Mouse (Mus musculus) C2C12 (cell line): ENCODE data around the gene Cacna1b. TPM values are rescaled to one million over a fixed set of nuclear protein-coding genes. Genes with fewer than 3 reads are reported as not detected.

Source experiments
- H3K27me3 ChIP-seq: one replicate; pipeline ENCODE4 v1.6.1; 2011; ENCODE audit not compliant: control insufficient read depth, insufficient read depth, insufficient read length
- H3K36me3 ChIP-seq: one replicate; pipeline ENCODE4 v1.6.1; 2011; ENCODE audit not compliant: control insufficient read depth, insufficient read depth
- H3K4me3 ChIP-seq: one replicate; pipeline ENCODE4 v1.5.1; 2011; ENCODE audit warnings: mild to moderate bottlenecking, control low read depth; ENCODE audit not compliant: poor library complexity, insufficient read depth, severe bottlenecking
- H3K79me2 ChIP-seq: one replicate; pipeline ENCODE4 v1.6.1; 2011; ENCODE audit not compliant: control insufficient read depth, insufficient read depth
- H3K79me3 ChIP-seq: one replicate; pipeline ENCODE4 v1.6.1; 2011; ENCODE audit warnings: low read depth, control low read depth
- H3ac ChIP-seq: one replicate; pipeline ENCODE3; 2011; ENCODE audit warnings: low read depth; ENCODE audit not compliant: control insufficient read depth, insufficient read length
- CEBPB ChIP-seq: IDR thresholded peaks from one replicate; pipeline ENCODE4 v1.6.1; 2011; ENCODE audit warnings: low read depth, mild to moderate bottlenecking, control low read depth, moderate library complexity
- CTCF ChIP-seq: IDR thresholded peaks from one replicate; pipeline ENCODE4 v1.5.1; 2011; ENCODE audit not compliant: control insufficient read depth, insufficient read depth, insufficient read length
- FOSL1 ChIP-seq: IDR thresholded peaks from one replicate; pipeline ENCODE4 v1.8.0; 2011; ENCODE audit warnings: mild to moderate bottlenecking, low read length; ENCODE audit not compliant: poor library complexity, insufficient read depth, severe bottlenecking
- MAX ChIP-seq: IDR thresholded peaks from one replicate; pipeline ENCODE4 v1.6.1; 2011; ENCODE audit warnings: mild to moderate bottlenecking, control low read depth
- MYOD1 ChIP-seq: IDR thresholded peaks from one replicate; pipeline ENCODE4 v1.6.1; 2011; ENCODE audit warnings: low read depth; ENCODE audit not compliant: control insufficient read depth, insufficient read length
- MYOG ChIP-seq: IDR thresholded peaks from one replicate; pipeline ENCODE4 v1.6.1; 2011; ENCODE audit not compliant: control insufficient read depth, insufficient read length; ENCODE audit errors: extremely low read depth
- USF1 ChIP-seq: IDR thresholded peaks from one replicate; pipeline ENCODE4 v1.6.1; 2011; ENCODE audit warnings: low read depth, mild to moderate bottlenecking, control low read depth, moderate library complexity
- long read RNA-seq, 2 experiments: library from polyadenylated mRNA; unstranded; transcript quantifications; one replicate each; pipeline ENCODE4 v2.0.0; 2019 to 2020
- polyA plus RNA-seq: library from polyadenylated mRNA; unstranded; fragments of >200 nt; fragmentation: generic; extraction: Trizol; gene quantifications from one replicate; pipeline ENCODE4 v1.2.1, GENCODE M21; 2012; ENCODE audit warnings: missing spikeins

Cacna1b gene
- under 0.01 TPM for polyA plus RNA-seq
- long read RNA-seq, experiment 1: 0 reads
- long read RNA-seq, experiment 2: 0 reads

DNA sequence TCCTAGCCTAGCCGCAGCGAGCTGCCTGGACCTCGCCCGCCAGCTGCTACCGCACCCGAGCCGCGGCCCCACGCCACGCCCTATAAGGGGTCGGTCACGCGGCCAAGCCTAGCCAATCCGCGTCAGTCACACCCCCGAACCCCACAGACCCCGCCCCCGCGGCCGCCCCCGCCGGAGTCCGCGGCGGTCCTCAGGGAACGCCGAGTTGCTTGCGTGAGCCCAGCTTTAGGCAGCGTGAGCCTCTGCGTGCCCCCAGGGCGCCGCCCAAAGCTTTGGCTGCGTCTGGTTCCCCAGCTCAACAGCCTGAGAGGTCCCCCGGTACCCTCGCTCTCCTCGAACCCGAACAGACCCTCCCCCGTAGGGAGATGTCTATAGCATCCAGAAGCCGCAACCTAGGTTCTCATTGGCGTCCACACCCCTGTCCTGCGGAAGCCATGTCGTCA is at the start of gene Cacna1b:
TSS of gene Cacna1b (minus strand) at position 38 of the 443 bp plus-strand sequence.
- TF ChIP-seq FOSL1 (no peak), MAX (no peak), MYOD1 (no peak), MYOG (no peak), CEBPB (no peak), CTCF (no peak), USF1 (no peak)
- Histone ChIP-seq H3K79me3 (no peaks in the 10 kb centered on the region), H3K4me3 (no peak within 1 kb of the TSS), H3ac (no peak within 1 kb of the TSS), H3K36me3 (no peaks in the 10 kb centered on the region), H3K79me2 (no peaks in the 10 kb centered on the region), H3K27me3 (peaks cover 19% of the 10 kb centered on the region)

DNA sequence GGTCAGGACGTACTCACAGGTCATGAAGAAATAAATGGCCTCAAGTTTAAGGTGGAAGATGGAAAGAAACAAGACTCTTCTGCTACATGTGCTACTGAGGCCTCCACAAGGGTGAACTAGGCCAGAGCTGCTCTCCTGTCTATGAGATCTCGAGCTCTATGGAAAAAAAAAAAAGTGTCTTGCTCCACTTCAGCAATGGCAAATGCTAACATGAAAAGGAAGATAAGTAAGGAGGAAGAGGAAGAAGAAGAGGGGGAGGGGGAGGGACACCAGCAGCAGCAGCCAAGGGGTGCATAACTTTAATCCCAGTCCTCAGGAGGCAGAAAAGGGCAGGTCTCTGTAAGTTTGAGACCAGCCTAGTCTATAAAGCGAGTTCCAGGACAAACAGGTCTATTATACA is 46.8 kb upstream of the Cacna1b start:
- H3K79me2 ChIP-seq: peaks cover 19% of the 10 kb centered on the region
- H3K79me3 ChIP-seq: peaks cover 2% of the 10 kb centered on the region
- H3K27me3 ChIP-seq: no peaks in the 10 kb centered on the region
- H3K4me3 ChIP-seq: no peak overlapping the region
- TF ChIP-seq CTCF (no peak), CEBPB (no peak), FOSL1 (no peak), MAX (no peak), MYOD1 (no peak), MYOG (no peak), USF1 (no peak)
- no peak overlapping the region for H3ac ChIP-seq
- peaks cover 66% of the 10 kb centered on the region for H3K36me3 ChIP-seq

DNA sequence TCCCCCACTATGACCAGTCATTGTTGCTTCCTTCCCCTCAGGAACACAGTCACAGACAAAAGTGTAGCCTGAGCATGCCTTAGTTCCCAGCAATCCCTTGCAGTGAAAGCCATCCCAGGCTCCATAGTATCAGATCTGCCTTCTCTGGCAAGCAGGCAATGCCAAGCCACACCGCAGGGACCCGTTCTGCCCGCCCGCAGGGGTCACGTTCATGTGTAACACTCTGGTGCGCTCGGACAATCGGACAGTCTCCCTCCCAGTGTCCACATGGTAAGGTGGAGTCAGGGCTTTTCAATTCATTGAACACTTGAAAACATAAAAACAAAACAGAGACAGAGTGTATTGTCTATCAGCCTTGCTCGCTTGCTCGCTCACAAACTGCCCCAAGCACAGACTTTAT is 44.7 kb upstream of the Cacna1b start:
- TF ChIP-seq CEBPB (no peak), MAX (no peak), MYOD1 (no peak), MYOG (no peak), USF1 (no peak), FOSL1 (no peak), CTCF (no peak)
- Histone ChIP-seq H3K79me3 (peaks cover 2% of the 10 kb centered on the region), H3K27me3 (no peaks in the 10 kb centered on the region), H3K79me2 (peaks cover 19% of the 10 kb centered on the region), H3ac (no peak overlapping the region), H3K36me3 (peaks cover 70% of the 10 kb centered on the region), H3K4me3 (no peak overlapping the region)

DNA sequence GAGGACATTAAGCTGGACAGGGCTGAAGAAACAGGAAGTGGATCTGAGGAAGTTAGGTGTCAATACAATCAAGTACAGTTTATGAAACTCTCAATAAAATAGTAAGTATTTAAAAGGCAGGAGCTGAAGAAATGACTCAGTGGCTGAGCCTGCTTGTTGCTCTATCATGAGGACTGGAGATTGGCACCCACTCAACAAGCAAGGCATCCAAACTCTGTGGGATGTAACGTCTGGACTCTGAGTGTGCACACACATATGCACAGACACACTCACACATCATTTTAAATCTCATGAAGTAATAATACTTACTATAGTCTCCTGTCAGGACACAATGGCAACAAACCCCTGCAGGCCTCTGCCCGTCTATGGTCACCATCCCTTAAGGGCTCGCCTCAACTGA is 44.1 kb upstream of the Cacna1b start:
- no peak for TF ChIP-seq CEBPB
- TF ChIP-seq CTCF: no peak
- TF ChIP-seq FOSL1: no peak
- no peak for TF ChIP-seq MYOG
- no peak for TF ChIP-seq MAX
- TF ChIP-seq USF1: no peak
- TF ChIP-seq MYOD1: no peak
- no peak overlapping the region for H3ac ChIP-seq
- H3K27me3 ChIP-seq: no peaks in the 10 kb centered on the region
- H3K4me3 ChIP-seq: no peak overlapping the region
- peaks cover 71% of the 10 kb centered on the region for H3K36me3 ChIP-seq
- H3K79me3 ChIP-seq: peaks cover 2% of the 10 kb centered on the region
- peaks cover 19% of the 10 kb centered on the region for H3K79me2 ChIP-seq

DNA sequence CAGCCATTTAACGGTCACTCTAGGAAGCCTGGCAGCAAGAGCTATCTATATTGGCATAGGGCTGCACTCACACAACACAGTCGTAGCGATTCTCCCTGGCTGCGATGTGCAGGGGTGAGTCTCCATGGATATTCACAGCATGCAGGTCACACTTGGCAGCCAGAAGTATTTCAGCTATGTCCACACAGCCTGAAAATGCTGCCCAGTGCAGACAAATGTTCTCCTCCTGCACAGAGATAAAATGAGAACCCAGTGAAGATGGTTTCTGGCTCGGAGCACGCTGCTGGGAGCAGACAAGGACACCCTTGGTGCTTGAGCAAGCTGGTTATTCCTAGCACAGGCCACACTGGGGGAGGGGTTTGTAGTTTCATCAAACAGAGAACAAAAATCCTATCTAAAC is 43.2 kb upstream of the Cacna1b start:
- no peak for TF ChIP-seq CEBPB
- TF ChIP-seq CTCF: no peak
- no peak for TF ChIP-seq MAX
- H3K4me3 ChIP-seq: no peak overlapping the region
- H3ac ChIP-seq: no peak overlapping the region
- H3K79me2 ChIP-seq: peaks cover 19% of the 10 kb centered on the region
- no peaks in the 10 kb centered on the region for H3K27me3 ChIP-seq
- peaks cover 2% of the 10 kb centered on the region for H3K79me3 ChIP-seq
- peaks cover 74% of the 10 kb centered on the region for H3K36me3 ChIP-seq

DNA sequence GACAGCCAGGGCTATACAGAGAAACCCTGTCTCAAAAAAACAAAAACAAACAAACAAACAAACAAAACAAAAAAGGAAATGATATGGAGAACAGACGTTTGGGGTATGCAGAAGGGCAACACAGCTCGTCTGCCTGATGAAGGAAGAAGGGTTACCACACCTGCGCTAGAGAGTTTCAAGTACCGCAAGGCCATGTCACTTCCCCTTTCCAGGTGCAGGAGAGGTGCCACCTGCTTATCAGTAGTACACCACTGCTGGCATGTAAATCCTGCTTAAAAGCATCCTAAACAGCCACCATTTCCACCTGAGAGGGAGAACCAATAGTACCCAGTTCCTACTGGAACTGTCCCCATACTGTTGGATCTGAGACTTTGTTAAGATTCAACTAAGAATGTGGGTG is 42.7 kb upstream of the Cacna1b start:
- Histone ChIP-seq H3ac (no peak overlapping the region), H3K79me3 (peaks cover 2% of the 10 kb centered on the region), H3K36me3 (peaks cover 77% of the 10 kb centered on the region), H3K27me3 (no peaks in the 10 kb centered on the region), H3K4me3 (no peak overlapping the region), H3K79me2 (peaks cover 16% of the 10 kb centered on the region)
- TF ChIP-seq FOSL1 (no peak), MYOG (no peak), CTCF (no peak), CEBPB (no peak), USF1 (no peak), MAX (no peak), MYOD1 (no peak)
